Mouse (Mus musculus) neutrophil, adult 65 days (primary cell): Measurements from ENCODE around the gene Gm21637. TPM values are rescaled to one million over a fixed set of nuclear protein-coding genes. Genes with fewer than 3 reads are reported as not detected.

Experiments
- total RNA-seq: library from RNA; stranded (reverse); gene quantifications from 2 replicates; pipeline ENCODE4 v1.2.4, GENCODE M21; 2023

Gm21637 gene
- not detected in 2 replicates for total RNA-seq

DNA sequence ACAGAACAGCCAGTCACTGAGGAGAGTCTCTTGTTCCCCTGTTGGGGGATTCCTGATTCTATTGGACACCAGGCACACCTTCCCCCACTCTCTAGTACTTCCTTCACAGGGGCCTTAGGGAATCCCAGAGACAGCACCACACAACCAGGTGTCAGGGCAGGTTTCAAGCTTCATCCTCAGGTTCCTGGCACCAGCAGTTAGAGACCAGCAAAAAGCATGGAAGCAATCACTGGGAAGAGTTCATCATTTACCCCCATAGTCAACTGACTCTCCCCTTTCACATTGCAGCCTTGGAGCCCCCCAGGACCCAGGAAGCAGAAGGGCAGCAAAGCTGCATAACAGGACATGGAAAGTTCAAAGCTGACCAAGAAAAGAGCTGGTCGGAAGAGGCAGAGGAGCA lies at the start of gene Gm21637:
TSS of gene Gm21637 (plus strand) at position 301 of the 400 bp plus-strand sequence.

Other genes starting within 250 kb of the Gm21637 start
- not detected in 2 replicates for gene Btbd35f25, start 244.9 kb upstream of the Gm21637 start, total RNA-seq
- gene Btbd35f22, start 85.8 kb downstream of the Gm21637 start, total RNA-seq = not detected in 2 replicates